Mouse (Mus musculus): ENCODE data around the gene Psmb3. TPM values are rescaled to one million over a fixed set of nuclear protein-coding genes. Genes with fewer than 3 reads are reported as not detected.

Psmb3 gene
- total and polyA plus RNA-seq, 2 experiments from 2014 or later, result 449 to 473 TPM

- Histone ChIP-seq H3K27me3 (ENCODE audit: insufficient read depth, low read length) (no peaks in the 10 kb centered on the region), H3K9ac (replicated peaks; ENCODE audit: low read length, poor library complexity, severe bottlenecking) (no peak overlapping the region), H3K4me1 (ENCODE audit: insufficient read depth, low read length) (no peaks in the 10 kb centered on the region), H3K36me3 (ENCODE audit: insufficient read depth, low read length) (peaks cover 52% of the 10 kb centered on the region), H3K9me3 (ENCODE audit: low read length) (no peaks in the 10 kb centered on the region), H3K4me2 (ENCODE audit: low read depth, low read length, poor library complexity, severe bottlenecking) (no peak overlapping the region), H3K27ac (ENCODE audit: low read depth, low read length) (no peak overlapping the region), H3K4me3 (ENCODE audit: low read depth, low read length) (no peak overlapping the region)
- no peak for DNase-seq (ENCODE audit: low spot score)
- 70% methylated on average over 13 of the region's 13 CpGs for WGBS
- TF ChIP-seq CTCF (IDR thresholded peaks at IDR 0.05), result peak; percentile 30; the same call in 1 of the 2 replicates
- no peak for ATAC-seq (ENCODE audit: low FRiP score)
Measured at GRCm38 (mm10) chr11:97670234-97671176, 32.7 kb upstream of the Psmb3 start.

- Histone ChIP-seq H3K9ac (replicated peaks; ENCODE audit: low read length, poor library complexity, severe bottlenecking) (no peak overlapping the region), H3K36me3 (ENCODE audit: insufficient read depth, low read length) (peaks cover 55% of the 10 kb centered on the region), H3K4me2 (ENCODE audit: low read depth, low read length, poor library complexity, severe bottlenecking) (no peak overlapping the region), H3K27me3 (ENCODE audit: insufficient read depth, low read length) (no peaks in the 10 kb centered on the region), H3K27ac (ENCODE audit: low read depth, low read length) (no peak overlapping the region), H3K9me3 (ENCODE audit: low read length) (no peaks in the 10 kb centered on the region), H3K4me3 (ENCODE audit: low read depth, low read length) (no peak overlapping the region), H3K4me1 (ENCODE audit: insufficient read depth, low read length) (no peaks in the 10 kb centered on the region)
- no peak for ATAC-seq (ENCODE audit: low FRiP score)
- WGBS, result 37% methylated on average over 2 of the region's 2 CpGs
- no peak for TF ChIP-seq CTCF (IDR thresholded peaks at IDR 0.05)
- DNase-seq (ENCODE audit: low spot score), result no peak
Measured at GRCm38 (mm10) chr11:97671177-97671527, 32.0 kb upstream of the Psmb3 start.

- DNase-seq (ENCODE audit: low spot score) (no peak), ATAC-seq (ENCODE audit: low FRiP score) (no peak)
- no peaks in the 10 kb centered on the region for H3K4me1 ChIP-seq (ENCODE audit: insufficient read depth, low read length)
- TF ChIP-seq CTCF (IDR thresholded peaks at IDR 0.05), result no peak
- 84% methylated on average over 9 of the region's 11 CpGs for WGBS
- no peak overlapping the region for H3K27ac ChIP-seq (ENCODE audit: low read depth, low read length)
- H3K4me3 ChIP-seq (ENCODE audit: low read depth, low read length), result no peak overlapping the region
- no peak overlapping the region for H3K4me2 ChIP-seq (ENCODE audit: low read depth, low read length, poor library complexity, severe bottlenecking)
- H3K36me3 ChIP-seq (ENCODE audit: insufficient read depth, low read length), result peaks cover 64% of the 10 kb centered on the region
- no peaks in the 10 kb centered on the region for H3K9me3 ChIP-seq (ENCODE audit: low read length)
- H3K9ac ChIP-seq (replicated peaks; ENCODE audit: low read length, poor library complexity, severe bottlenecking), result no peak overlapping the region
- H3K27me3 ChIP-seq (ENCODE audit: insufficient read depth, low read length), result no peaks in the 10 kb centered on the region
Measured at GRCm38 (mm10) chr11:97673148-97673547, 30.1 kb upstream of the Psmb3 start.

GRCm38 (mm10) chr11:97676050-97676754 is 27.0 kb upstream of the Psmb3 start:
- ATAC-seq (ENCODE audit: low FRiP score), result no peak
- DNase-seq (ENCODE audit: low spot score), result no peak
- Histone ChIP-seq H3K27ac (ENCODE audit: low read depth, low read length) (no peak overlapping the region), H3K9me3 (ENCODE audit: low read length) (no peaks in the 10 kb centered on the region), H3K4me2 (ENCODE audit: low read depth, low read length, poor library complexity, severe bottlenecking) (no peak overlapping the region), H3K4me1 (ENCODE audit: insufficient read depth, low read length) (no peaks in the 10 kb centered on the region), H3K36me3 (ENCODE audit: insufficient read depth, low read length) (peaks cover 58% of the 10 kb centered on the region), H3K27me3 (ENCODE audit: insufficient read depth, low read length) (no peaks in the 10 kb centered on the region), H3K4me3 (ENCODE audit: low read depth, low read length) (no peak overlapping the region), H3K9ac (replicated peaks; ENCODE audit: low read length, poor library complexity, severe bottlenecking) (0 out of 2 replicates have a peak overlapping the region, but pooled peaks have one; percentile 29)
- WGBS, result 76% methylated on average over 15 of the region's 15 CpGs
- no peak for TF ChIP-seq CTCF (IDR thresholded peaks at IDR 0.05)

GRCm38 (mm10) chr11:97677381-97677780 is 25.8 kb upstream of the Psmb3 start:
- ATAC-seq (ENCODE audit: low FRiP score) (no peak), DNase-seq (ENCODE audit: low spot score) (no peak)
- peaks cover 62% of the 10 kb centered on the region for H3K36me3 ChIP-seq (ENCODE audit: insufficient read depth, low read length)
- no peak overlapping the region for H3K4me3 ChIP-seq (ENCODE audit: low read depth, low read length)
- H3K4me1 ChIP-seq (ENCODE audit: insufficient read depth, low read length), result no peaks in the 10 kb centered on the region
- H3K27ac ChIP-seq (ENCODE audit: low read depth, low read length), result no peak overlapping the region
- WGBS, result 27% methylated on average over 15 of the region's 15 CpGs
- no peak overlapping the region for H3K4me2 ChIP-seq (ENCODE audit: low read depth, low read length, poor library complexity, severe bottlenecking)
- H3K9ac ChIP-seq (replicated peaks; ENCODE audit: low read length, poor library complexity, severe bottlenecking), result no peak overlapping the region
- no peak for TF ChIP-seq CTCF (IDR thresholded peaks at IDR 0.05)
- no peaks in the 10 kb centered on the region for H3K9me3 ChIP-seq (ENCODE audit: low read length)
- no peaks in the 10 kb centered on the region for H3K27me3 ChIP-seq (ENCODE audit: insufficient read depth, low read length)

GRCm38 (mm10) chr11:97677842-97678241 is 25.4 kb upstream of the Psmb3 start:
- Histone ChIP-seq H3K9ac (replicated peaks; ENCODE audit: low read length, poor library complexity, severe bottlenecking) (no peak overlapping the region), H3K27ac (ENCODE audit: low read depth, low read length) (no peak overlapping the region), H3K4me1 (ENCODE audit: insufficient read depth, low read length) (no peaks in the 10 kb centered on the region), H3K4me2 (ENCODE audit: low read depth, low read length, poor library complexity, severe bottlenecking) (no peak overlapping the region), H3K9me3 (ENCODE audit: low read length) (no peaks in the 10 kb centered on the region), H3K4me3 (ENCODE audit: low read depth, low read length) (no peak overlapping the region), H3K36me3 (ENCODE audit: insufficient read depth, low read length) (peaks cover 58% of the 10 kb centered on the region), H3K27me3 (ENCODE audit: insufficient read depth, low read length) (no peaks in the 10 kb centered on the region)
- peak; percentile 54 for TF ChIP-seq CTCF (IDR thresholded peaks at IDR 0.05)
- no peak for ATAC-seq (ENCODE audit: low FRiP score)
- WGBS, result 37% methylated on average over 8 of the region's 8 CpGs
- no peak for DNase-seq (ENCODE audit: low spot score)
